Mouse (Mus musculus) stomach, embryonic 16.5 days (tissue): Measurements from ENCODE around the gene Igsf21. TPM values are rescaled to one million over a fixed set of nuclear protein-coding genes. Genes with fewer than 3 reads are reported as not detected.

Source experiments
- ATAC-seq: fragments of 200-750 bp; cut with Nextera tagmentation; 2 replicates; pipeline ENCODE4 v1.8.0; 2017; ENCODE audit warnings: moderate number of reproducible peaks, moderate TSS enrichment; ENCODE audit not compliant: insufficient read depth, low FRiP score
- H3K27ac ChIP-seq: fragments of 300-500 bp; sonication (generic); 2 replicates; pipeline ENCODE4 v1.5.1; 2014; ENCODE audit warnings: low read length
- H3K27me3 ChIP-seq: fragments of 300-500 bp; sonication (generic); 2 replicates; pipeline ENCODE4 v1.6.1; 2014; ENCODE audit warnings: low read length, control low read depth, mixed read lengths; ENCODE audit not compliant: control insufficient read depth, insufficient read depth
- H3K36me3 ChIP-seq: fragments of 300-500 bp; sonication (generic); 2 replicates; pipeline ENCODE4 v1.6.1; 2014; ENCODE audit warnings: low read length; ENCODE audit not compliant: control insufficient read depth, insufficient read depth
- H3K4me1 ChIP-seq: fragments of 300-500 bp; sonication (generic); 2 replicates; pipeline ENCODE4 v1.6.1; 2014; ENCODE audit warnings: low read length, control low read depth, mixed read lengths; ENCODE audit not compliant: control insufficient read depth, insufficient read depth
- H3K4me2 ChIP-seq: fragments of 300-500 bp; sonication (generic); 2 replicates; pipeline ENCODE4 v1.6.1; 2014; ENCODE audit warnings: low read depth, low read length, mixed read lengths
- H3K4me3 ChIP-seq: fragments of 300-500 bp; sonication (generic); replicated peaks from 2 replicates; pipeline ENCODE4 v1.5.1; 2014; ENCODE audit warnings: mild to moderate bottlenecking, low read length
- H3K9ac ChIP-seq: fragments of 300-500 bp; sonication (generic); 2 replicates; pipeline ENCODE4 v1.6.1; 2014; ENCODE audit warnings: low read length
- H3K9me3 ChIP-seq: fragments of 300-500 bp; sonication (generic); replicated peaks from 2 replicates; pipeline ENCODE4 v1.6.1; 2016; ENCODE audit warnings: low read length, control low read depth; ENCODE audit not compliant: control insufficient read depth
- WGBS: fragments of 180-500 bp; shearing (Covaris S2); extraction: QIAGEN DNeasy Blood & Tissue Kit; methylation state at CpG from one replicate; pipeline ENCODE4 v1.1.7; 2014; 5-methylcytosine and 5-hydroxymethylcytosine counted together
- polyA plus RNA-seq: library from polyadenylated mRNA; unstranded; fragments of >200 nt; fragmentation: Nextera tagmentation; extraction: Ambion mirVana; gene quantifications from 2 replicates; pipeline ENCODE4 v1.2.1, GENCODE M21; 2015

Igsf21 gene
- polyA plus RNA-seq, 1 experiment from 2014 or later, result 1.3 TPM

DNA sequence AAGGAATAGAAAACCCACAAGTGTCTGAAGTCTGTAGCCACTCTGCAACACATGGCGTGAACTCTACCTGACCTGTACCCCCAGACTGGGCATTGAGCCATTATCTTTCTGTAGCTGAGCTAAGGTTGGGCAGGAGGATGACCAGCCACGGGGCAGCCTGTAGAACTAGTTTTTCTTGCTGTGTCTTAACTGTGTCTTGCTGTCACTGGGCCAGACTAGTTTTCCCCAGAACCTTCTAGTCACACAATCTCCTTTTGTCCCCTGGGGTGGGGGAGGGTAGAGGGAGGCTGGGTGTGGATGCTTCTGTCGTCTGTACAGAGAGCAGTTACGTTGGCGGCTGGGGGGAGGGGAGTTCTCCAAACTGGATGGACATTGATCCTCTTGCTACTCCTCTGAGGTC lies 267.9 kb downstream of the Igsf21 start:
- WGBS, result 27% methylated on average over 5 of the region's 5 CpGs
- peak; percentile 85; the same call in 1 of the 2 replicates for ATAC-seq
- no peaks in the 10 kb centered on the region for H3K36me3 ChIP-seq
- no peaks in the 10 kb centered on the region for H3K27me3 ChIP-seq
- H3K4me2 ChIP-seq, result no peak overlapping the region; the same call in 1 of the 2 replicates
- H3K4me3 ChIP-seq, result no peak overlapping the region
- H3K4me1 ChIP-seq, result peaks cover 13% of the 10 kb centered on the region
- H3K27ac ChIP-seq, result peak overlapping the region; percentile 80
- H3K9me3 ChIP-seq, result no peaks in the 10 kb centered on the region
- no peak overlapping the region for H3K9ac ChIP-seq

DNA sequence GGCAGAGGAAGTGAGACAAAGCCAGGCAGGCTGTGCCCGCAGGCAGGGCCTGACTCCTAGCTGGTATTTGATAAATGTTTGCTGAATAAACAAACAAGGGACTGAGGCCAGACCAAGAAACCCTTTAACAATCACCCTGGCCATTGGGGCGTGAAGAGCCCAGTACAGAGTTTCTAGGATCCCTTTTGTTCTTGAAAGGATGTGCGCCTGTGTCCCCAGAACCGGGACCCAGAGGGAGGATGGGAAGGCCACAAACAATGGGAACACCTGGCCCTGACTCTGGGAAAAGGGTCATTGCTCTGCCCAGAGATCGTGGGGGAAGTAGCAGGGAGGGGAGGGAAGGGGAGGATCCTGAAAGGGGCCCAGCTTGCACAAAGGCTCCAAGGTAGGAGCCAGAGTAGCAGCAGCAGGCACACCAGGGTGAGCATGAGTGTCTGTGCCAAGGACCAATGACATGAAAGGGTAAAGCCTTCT lies 269.2 kb downstream of the Igsf21 start:
- peaks cover 13% of the 10 kb centered on the region for H3K4me1 ChIP-seq
- no peak overlapping the region for H3K4me2 ChIP-seq
- 26% methylated on average over 5 of the region's 5 CpGs for WGBS
- no peaks in the 10 kb centered on the region for H3K27me3 ChIP-seq
- ATAC-seq, result peak; percentile 27; the same call in 1 of the 2 replicates
- no peaks in the 10 kb centered on the region for H3K36me3 ChIP-seq
- no peaks in the 10 kb centered on the region for H3K9me3 ChIP-seq
- H3K9ac ChIP-seq, result no peak overlapping the region
- H3K27ac ChIP-seq, result peak overlapping the region; percentile 80
- H3K4me3 ChIP-seq, result no peak overlapping the region
